Mouse (Mus musculus) C2C12 (cell line): ENCODE results near the gene Ddx54.
A peak's percentile ranks its signal among the peaks of the same experiment; 100 is the strongest.

Experiments used
- CEBPB ChIP-seq: IDR thresholded peaks from one replicate; pipeline ENCODE4 v1.6.1; 2011; ENCODE audit warnings: low read depth, mild to moderate bottlenecking, control low read depth, moderate library complexity
- CTCF ChIP-seq: IDR thresholded peaks from one replicate; pipeline ENCODE4 v1.5.1; 2011; ENCODE audit not compliant: control insufficient read depth, insufficient read depth, insufficient read length
- MAX ChIP-seq: IDR thresholded peaks from one replicate; pipeline ENCODE4 v1.6.1; 2011; ENCODE audit warnings: mild to moderate bottlenecking, control low read depth
- MYOG ChIP-seq: IDR thresholded peaks from one replicate; pipeline ENCODE4 v1.6.1; 2011; ENCODE audit not compliant: control insufficient read depth, insufficient read length; ENCODE audit errors: extremely low read depth
- USF1 ChIP-seq: IDR thresholded peaks from one replicate; pipeline ENCODE4 v1.6.1; 2011; ENCODE audit warnings: low read depth, mild to moderate bottlenecking, control low read depth, moderate library complexity

DNA sequence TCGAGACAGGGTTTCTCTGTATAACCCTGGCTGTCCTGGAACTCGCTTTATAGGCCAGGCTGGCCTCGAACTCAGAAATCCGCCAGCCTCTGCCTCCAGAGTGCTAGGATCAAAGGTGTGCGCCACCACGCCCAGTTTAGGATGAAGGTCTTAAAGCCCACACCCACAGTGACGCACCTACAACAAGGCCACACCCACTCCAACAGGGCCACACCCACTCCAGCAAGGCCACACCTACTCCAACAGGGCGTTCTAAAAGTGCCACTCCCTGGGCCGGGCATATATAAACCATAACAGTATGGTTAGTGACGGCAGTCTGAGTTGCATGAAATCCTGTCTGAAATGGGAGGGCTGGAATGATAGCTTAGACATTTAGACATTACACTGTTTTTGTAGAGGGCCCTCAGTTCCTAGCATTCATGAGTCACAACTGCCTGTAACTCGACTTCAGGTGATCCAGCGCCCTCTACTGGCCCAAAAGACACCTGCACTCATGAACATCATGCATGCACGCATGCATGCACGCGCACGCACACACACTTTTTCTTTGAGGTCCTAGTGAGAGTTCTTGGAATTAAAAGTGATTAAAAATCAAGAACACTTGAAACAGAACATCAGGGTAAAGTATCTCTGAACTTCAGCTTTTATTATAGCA lies 22.1 kb upstream of the Ddx54 start:
- peak; percentile 32 for TF ChIP-seq CTCF
- no peak for TF ChIP-seq MAX
- TF ChIP-seq USF1 = no peak
- no peak for TF ChIP-seq CEBPB
- TF ChIP-seq MYOG = no peak
